Mouse (Mus musculus) Patski (cell line): ENCODE measurements around the gene Stac3. TPM values are rescaled to one million over a fixed set of nuclear protein-coding genes. Genes with fewer than 3 reads are reported as not detected.

Experiments
- ATAC-seq: fragments of 100-300 bp; one replicate; pipeline ENCODE4 v1.8.0; 2021
- CTCF ChIA-PET: fragments of 350-600 bp; sonication (Branson Sonifier 250); formaldehyde crosslinking; loops from one replicate; lab custom pipeline; 2022; ENCODE audit warnings: inconsistent platforms; lab: Charles Lee
- POLR2A ChIA-PET: fragments of 350-600 bp; sonication (Branson Sonifier 250); formaldehyde crosslinking; loops from one replicate; lab custom pipeline; 2022; ENCODE audit warnings: antibody characterized with exemption, inconsistent platforms; lab: Charles Lee
- DNase-seq: peaks from one replicate; pipeline ENCODE4 v3.0.0-alpha.2; 2011; ENCODE audit warnings: low read depth, low spot score
- H3K27me3 ChIP-seq: fragments of 371-371 bp; one replicate; pipeline ENCODE4 v1.5.1; 2021
- CTCF ChIP-seq: fragments of 100-300 bp; IDR thresholded peaks from one replicate; pipeline ENCODE4 v1.5.1; 2021
- in situ Hi-C: fragments of 300-500 bp; cut with MboI; formaldehyde crosslinking; loops from 3 replicates; pipeline ENCODE4 v1.11.1; 2018; ENCODE audit warnings: low pct_unique_long_range_greater_than_20kb, mixed read lengths
- polyA plus RNA-seq: library from polyadenylated mRNA; unstranded; gene quantifications from one replicate; pipeline ENCODE4 v1.2.3, GENCODE M21; 2021

Stac3 gene
- polyA plus RNA-seq, 1 experiment from 2014 or later = 0.80 TPM

DNA sequence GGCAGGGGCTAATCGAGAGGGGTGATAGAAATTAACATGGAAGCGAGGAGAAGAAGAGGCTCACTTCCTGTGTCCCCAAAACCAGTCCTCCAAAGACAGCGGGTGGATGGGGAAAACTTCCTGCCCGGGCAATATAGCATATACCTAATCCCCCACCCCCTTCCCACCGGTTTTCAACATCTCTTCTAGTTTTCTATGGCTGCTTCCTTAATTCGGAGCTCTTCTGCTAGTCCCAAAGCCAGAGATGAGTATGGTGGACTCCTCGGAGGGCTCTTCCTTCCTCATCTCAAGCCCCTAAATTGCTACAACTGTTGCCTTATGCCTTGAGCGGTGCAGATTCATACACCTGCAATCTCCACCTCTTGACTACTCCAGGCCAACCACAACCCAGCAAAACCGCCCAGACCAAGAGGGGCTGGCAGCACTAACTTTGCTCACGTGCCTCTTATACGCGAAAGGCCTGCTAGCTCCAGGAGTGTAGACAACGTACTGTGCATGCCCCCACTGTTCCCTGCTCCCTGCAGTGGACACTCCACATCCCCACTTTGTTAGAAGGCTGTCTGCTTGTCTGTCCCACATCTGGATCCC lies 12.7 kb downstream of the Stac3 start:
- DNase-seq = no peak
- no peak for TF ChIP-seq CTCF
- ChIA-PET CTCF (interaction anchor here (1.6 to 3.6 kb wide), 5 partner anchors 9 to 41 kb away, joined by 3 to 101 read pairs (median 37); partner anchors contain the start of genes Nxph4, Shmt2 and Stac3), POLR2A (interaction anchor here (1.7 to 1.8 kb wide), 2 partner anchors 8 to 22 kb away, joined by 8 to 10 read pairs; partner anchors contain the start of gene Shmt2)
- no peak for ATAC-seq
- no peaks in the 10 kb centered on the region for H3K27me3 ChIP-seq
- in situ Hi-C loops = no loop called here

DNA sequence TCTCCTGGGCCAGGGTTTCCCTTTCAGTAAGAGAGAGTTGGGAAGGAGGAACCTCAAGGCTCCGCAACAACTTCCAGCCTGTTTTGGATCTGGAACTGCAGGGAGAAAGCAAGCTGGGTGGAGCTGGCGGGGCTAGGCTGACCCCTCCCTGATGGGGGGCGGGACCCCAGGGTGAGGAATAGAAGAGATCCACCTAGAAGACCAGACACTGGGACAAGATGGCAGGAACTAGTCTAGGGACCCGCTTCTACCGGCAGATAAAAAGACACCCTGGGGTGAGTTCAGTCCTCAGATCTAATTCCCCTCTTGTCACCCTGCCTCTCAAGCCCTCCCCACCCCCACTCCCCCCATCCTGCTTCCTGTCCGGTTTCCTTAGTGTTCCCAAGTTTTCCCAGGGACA lies 13.3 kb downstream of the Stac3 start, which contains the start of gene Ndufa4l2:
Ndufa4l2 (plus strand) TSS at position 204 of the 400 bp plus-strand sequence.
- POLR2A ChIA-PET = interaction anchor here (1.8 kb wide), 1 partner anchor 21 kb away, joined by 8 read pairs; no protein-coding TSS in a partner anchor
- DNase-seq = no peak
- in situ Hi-C loops = no loop called here
- CTCF ChIA-PET = interaction anchor here (1.6 to 3.6 kb wide), 2 partner anchors 22 to 40 kb away, joined by 3 to 101 read pairs; partner anchors contain the start of gene Nxph4
- no peaks in the 10 kb centered on the region for H3K27me3 ChIP-seq
- no peak for TF ChIP-seq CTCF
- ATAC-seq = no peak

GRCm38 (mm10) chr10:127515271-127515982 lies 13.9 kb downstream of the Stac3 start:
- no peaks in the 10 kb centered on the region for H3K27me3 ChIP-seq
- no peak for DNase-seq

GRCm38 (mm10) chr10:127515983-127516459 lies 14.5 kb downstream of the Stac3 start:
- no peak for DNase-seq
- in situ Hi-C loops = no loop called here
- H3K27me3 ChIP-seq = no peaks in the 10 kb centered on the region
- POLR2A ChIA-PET = no interaction called here
- CTCF ChIA-PET = interaction anchor here (1.2 kb wide), 1 partner anchor 20 kb away, joined by 4 read pairs; no protein-coding TSS in a partner anchor
- no peak for ATAC-seq
- no peak for TF ChIP-seq CTCF

More at GRCm38 (mm10) chr10:127515271-127515982, 13.9 kb downstream of the Stac3 start:
- no peak for TF ChIP-seq CTCF
- CTCF ChIA-PET = interaction anchor here (1.2 to 3.6 kb wide), 3 partner anchors 21 to 40 kb away, joined by 3 to 101 read pairs (median 4); partner anchors contain the start of gene Nxph4
- in situ Hi-C loops = no loop called here
- no peak for ATAC-seq
- POLR2A ChIA-PET = no interaction called here

- CTCF ChIA-PET = interaction anchor here (0.9 to 1.2 kb wide), 2 partner anchors 19 to 38 kb away, joined by 3 to 4 read pairs; no protein-coding TSS in a partner anchor
- in situ Hi-C loops = no loop called here
- POLR2A ChIA-PET = interaction anchor here (0.6 kb wide), 1 partner anchor 14 kb away, joined by 3 read pairs; no protein-coding TSS in a partner anchor
- ATAC-seq (no peak), DNase-seq (no peak)
- no peaks in the 10 kb centered on the region for H3K27me3 ChIP-seq
- no peak for TF ChIP-seq CTCF
Observed at GRCm38 (mm10) chr10:127516576-127517260, 15.2 kb downstream of the Stac3 start.

DNA sequence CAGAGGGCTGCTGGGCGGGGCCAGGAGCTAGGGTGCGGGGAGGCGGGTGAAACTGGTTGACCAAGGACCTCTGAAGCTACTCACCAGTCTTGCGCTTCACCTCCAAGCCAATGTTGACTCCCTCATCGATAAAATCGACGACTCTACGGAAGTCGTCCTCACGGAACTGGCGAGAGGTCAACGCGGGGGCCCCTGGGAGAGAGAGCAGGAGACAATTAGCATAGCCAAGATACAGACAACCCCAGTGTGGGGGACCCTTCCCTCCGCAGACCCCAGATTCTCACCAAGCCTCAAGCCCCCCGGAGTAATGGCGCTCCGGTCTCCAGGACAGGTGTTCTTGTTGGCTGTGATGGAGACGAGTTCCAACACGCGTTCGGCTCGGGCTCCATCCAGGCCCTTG lies 16.5 kb downstream of the Stac3 start:
- TF ChIP-seq CTCF = no peak
- no peaks in the 10 kb centered on the region for H3K27me3 ChIP-seq
- DNase-seq (no peak), ATAC-seq (no peak)
- in situ Hi-C loops = no loop called here
- CTCF ChIA-PET = interaction anchor here (0.8 kb wide), 1 partner anchor 20 kb away, joined by 5 read pairs; no protein-coding TSS in a partner anchor
- POLR2A ChIA-PET = interaction anchor here (0.7 kb wide), 1 partner anchor 128 kb away, joined by 4 read pairs; no protein-coding TSS in a partner anchor

GRCm38 (mm10) chr10:127519041-127519701 lies 17.7 kb downstream of the Stac3 start:
- no peak for DNase-seq
- H3K27me3 ChIP-seq = no peaks in the 10 kb centered on the region
- ChIA-PET POLR2A (no interaction called here), CTCF (interaction anchor here (4.9 kb wide), 1 partner anchor 18 kb away, joined by 35 read pairs; no protein-coding TSS in a partner anchor)
- in situ Hi-C loops = no loop called here
- TF ChIP-seq CTCF = no peak
- ATAC-seq = no peak

GRCm38 (mm10) chr10:127519903-127520713 lies 18.6 kb downstream of the Stac3 start:
- in situ Hi-C loops = no loop called here
- no peak for ATAC-seq
- no peaks in the 10 kb centered on the region for H3K27me3 ChIP-seq
- POLR2A ChIA-PET = interaction anchor here (1.7 kb wide), 1 partner anchor 16 kb away, joined by 5 read pairs; no protein-coding TSS in a partner anchor
- CTCF ChIA-PET = interaction anchor here (1.3 to 5.7 kb wide), 3 partner anchors 7 to 39 kb away, joined by 3 to 37 read pairs (median 35); no protein-coding TSS in a partner anchor
- no peak for TF ChIP-seq CTCF
- DNase-seq = no peak
